In genomic region chr4:3165046-3165445, GRCm38 (mm10) we compare ENCODE assay signal across 13 mouse cellular contexts. TPM values are rescaled to one million over a fixed set of nuclear protein-coding genes. Genes with fewer than 3 reads are reported as not detected.
DNase-seq lines count a peak whose midpoint lies in the region; ATAC-seq lines count a peak whose summit lies in the region.
"Had no signal": no experiment of that assay in that cellular context is flagged by ENCODE, and none has a peak within 500 bp of the region (broad histone marks: within the 10 kb centered on the region; RNA-seq: fewer than 3 reads in every experiment).

No protein-coding gene starts in this region.

- no peaks in the 10 kb centered on the region for H3K4me1 ChIP-seq in midbrain, embryonic 11.5 days (ENCODE audit: control insufficient read depth, insufficient read depth, low read length)
- no peaks in the 10 kb centered on the region for H3K4me1 ChIP-seq in midbrain, embryonic 13.5 days (replicated peaks)

- H3K9ac ChIP-seq in midbrain, embryonic 11.5 days (ENCODE audit: low read length) = no peak overlapping the region
- H3K9ac ChIP-seq in midbrain, embryonic 13.5 days (replicated peaks) = no peak overlapping the region

- H3K27ac ChIP-seq in midbrain, embryonic 11.5 days (ENCODE audit: low read depth, low read length) = no peak overlapping the region
- H3K27ac ChIP-seq in midbrain, embryonic 13.5 days = no peak overlapping the region
- H3K27ac ChIP-seq: macrophage had no signal

- no peaks in the 10 kb centered on the region for H3K27me3 ChIP-seq in midbrain, embryonic 11.5 days (ENCODE audit: control insufficient read depth, insufficient read depth, low read length)
- no peaks in the 10 kb centered on the region for H3K27me3 ChIP-seq in midbrain, embryonic 13.5 days

- ATAC-seq in midbrain, embryonic 11.5 days (ENCODE audit: low FRiP score) = no peak
- ATAC-seq in midbrain, embryonic 13.5 days = no peak
- ATAC-seq in hematopoietic stem cell, adult 5-6 weeks (replicated peaks in 1 of 2; ENCODE audit: insufficient read depth in 1 of 2, low FRiP score in 2 of 2, low TSS enrichment in 1 of 2, low read depth in 1 of 2, poor library complexity in 2 of 2, severe bottlenecking in 2 of 2) = peak; percentile 59 to 77; a peak in 2 of 4 replicates
- no peak for ATAC-seq in inflammation-experienced regulatory T-cells, adult 6 months

- no peak overlapping the region for H3K4me2 ChIP-seq in midbrain, embryonic 11.5 days
- H3K4me2 ChIP-seq in midbrain, embryonic 13.5 days (replicated peaks) = no peak overlapping the region

- WGBS in midbrain, embryonic 11.5 days = 92% methylated on average over 4 of the region's 4 CpGs
- WGBS in midbrain, embryonic 13.5 days = 95% methylated on average over 4 of the region's 4 CpGs

- no peak overlapping the region for H3K4me3 ChIP-seq in midbrain, embryonic 11.5 days (ENCODE audit: low read depth, low read length)
- H3K4me3 ChIP-seq in midbrain, embryonic 13.5 days (replicated peaks) = no peak overlapping the region

- no peaks in the 10 kb centered on the region for H3K36me3 ChIP-seq in midbrain, embryonic 11.5 days (ENCODE audit: control insufficient read depth, insufficient read depth, low read length)
- no peaks in the 10 kb centered on the region for H3K36me3 ChIP-seq in midbrain, embryonic 13.5 days

- peak; percentile 49 for DNase-seq in gastrocnemius, postnatal 10 days
- DNase-seq in gastrocnemius, adult 18-20 months (ENCODE audit: low spot score) = no peak
- peak; percentile 81 for DNase-seq in midbrain, embryonic 11.5 days (ENCODE audit: low spot score, missing footprints)
- peak; percentile 0 for DNase-seq in brain, adult 2 months (ENCODE audit: low read depth, low spot score)
- DNase-seq in right cerebral cortex, postnatal 25 days = no peak
- DNase-seq: kidney, adult 11 months had no signal

- H3K9me3 ChIP-seq in midbrain, embryonic 11.5 days (ENCODE audit: control insufficient read depth, low read length) = peaks cover 4% of the 10 kb centered on the region
- peaks cover 21% of the 10 kb centered on the region for H3K9me3 ChIP-seq in midbrain, embryonic 13.5 days

RNA-seq across cellular contexts. Expression of gene Vmn1r2, which starts 2.1 kb away (rescaled TPM):
- not detected for total RNA-seq in gastrocnemius, postnatal 10 days (2021)
- total RNA-seq in gastrocnemius, adult 18-20 months (2021) = not detected
- not detected in 2 replicates for polyA plus RNA-seq in midbrain, embryonic 11.5 days (2014; fragmentation: Nextera tagmentation; extraction: Ambion mirVana)
- polyA plus RNA-seq in midbrain, embryonic 13.5 days (2015; fragmentation: Nextera tagmentation; extraction: Ambion mirVana) = not detected in 2 replicates
- total RNA-seq in hematopoietic stem cell, adult 5-6 weeks (2017) = not detected in 2 replicates
- polyA plus RNA-seq in inflammation-experienced regulatory T-cells, adult 6 months (2017; shearing (Covaris generic)) = not detected
- total RNA-seq: heart, adult 18-20 months; left cerebral cortex, adult 8-10 months had no signal
- polyA plus RNA-seq: macrophage; stomach, embryonic 14.5 days had no signal

RNA-seq across cellular contexts. Expression of gene Vmn1r3, which starts 20.1 kb away (rescaled TPM):
- total RNA-seq in gastrocnemius, postnatal 10 days (2021) = not detected
- not detected for total RNA-seq in gastrocnemius, adult 18-20 months (2021)
- polyA plus RNA-seq in midbrain, embryonic 11.5 days (2014; fragmentation: Nextera tagmentation; extraction: Ambion mirVana) = not detected in 2 replicates
- not detected in 2 replicates for polyA plus RNA-seq in midbrain, embryonic 13.5 days (2015; fragmentation: Nextera tagmentation; extraction: Ambion mirVana)
- not detected in 2 replicates for total RNA-seq in hematopoietic stem cell, adult 5-6 weeks (2017)
- not detected for polyA plus RNA-seq in inflammation-experienced regulatory T-cells, adult 6 months (2017; shearing (Covaris generic))
- total RNA-seq: heart, adult 18-20 months; left cerebral cortex, adult 8-10 months had no signal
- polyA plus RNA-seq: macrophage; stomach, embryonic 14.5 days had no signal

Comparison
In these comparisons a context has a peak if more than half of its experiments do, and no peak if none do; other contexts are left out.
1. DNase-seq: peak in gastrocnemius, postnatal 10 days (single experiment), midbrain, embryonic 11.5 days (single experiment) and brain, adult 2 months (single experiment); none in gastrocnemius, adult 18-20 months (single experiment) and right cerebral cortex, postnatal 25 days (single experiment).
2. ATAC-seq: peak in hematopoietic stem cell, adult 5-6 weeks (2 of 2); none in midbrain, embryonic 11.5 days (single experiment), midbrain, embryonic 13.5 days (single experiment) and inflammation-experienced regulatory T-cells, adult 6 months (single experiment).